1 mouse cellular context compared by ENCODE assay signal in the genomic region with DNA sequence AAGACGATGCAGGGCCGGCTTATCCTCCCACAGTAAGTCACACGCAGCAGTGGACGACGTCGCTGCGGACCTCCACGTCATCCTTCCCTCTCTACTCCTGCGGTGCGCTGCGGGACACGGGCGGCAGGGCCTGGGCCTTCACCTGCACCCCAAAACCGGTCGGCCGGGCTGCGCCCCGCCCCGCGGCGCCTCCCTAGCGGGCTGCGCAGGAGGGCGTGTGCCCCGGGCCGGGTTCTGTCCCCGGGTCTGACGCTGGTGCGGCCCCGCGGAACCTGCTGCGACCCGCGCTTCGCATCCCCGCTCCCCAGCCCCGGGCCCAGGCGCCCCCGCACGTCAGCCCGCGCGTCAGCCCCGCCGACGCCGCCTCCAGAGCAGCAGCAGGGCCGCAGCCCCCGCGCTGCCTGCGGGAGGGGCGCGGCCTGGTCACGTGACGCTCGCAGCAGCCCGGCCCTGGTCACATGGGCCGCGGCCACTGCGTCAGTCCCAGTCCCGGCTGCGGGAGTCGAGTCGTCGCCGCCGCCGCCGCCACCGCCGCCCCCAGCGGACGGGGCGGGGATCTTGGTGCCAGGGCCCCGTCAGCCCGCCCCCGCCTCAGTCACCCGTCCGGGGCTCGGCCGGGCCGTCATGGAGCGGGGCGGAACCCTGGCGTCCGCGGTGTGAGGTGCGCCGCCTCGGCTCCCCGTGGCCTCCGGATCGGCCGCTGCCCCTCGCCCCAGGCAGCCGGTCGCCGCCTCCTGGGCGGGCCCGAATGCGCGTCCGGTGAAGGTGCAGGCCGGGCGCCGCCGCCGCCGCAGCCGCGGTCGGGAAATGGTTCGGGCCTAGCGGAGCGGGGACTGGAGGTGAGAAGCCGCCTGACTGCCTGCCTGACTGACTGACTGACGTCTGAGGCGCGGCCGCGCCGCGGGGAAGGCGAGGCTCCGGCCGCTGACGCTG.
A peak's percentile ranks its signal among the peaks of the same experiment; 100 is the strongest.
TF ChIP-seq lines count a peak whose summit lies in the region.

A gene (plus strand): TSS at position 543 of the 933 bp plus-strand sequence.

TF ChIP-seq in MEL, 35 proteins besides CTCF, POLR2A, EP300 and RAD21 (continued from another document):
- TF ChIP-seq MAFK (IDR thresholded peaks at IDR 0.05; ENCODE audit: borderline replicate concordance, low read depth, low read length) = no peak
- TF ChIP-seq ZC3H11A (IDR thresholded peaks at IDR 0.05; ENCODE audit: low read depth, low read length) = no peak
- TF ChIP-seq HCFC1 (IDR thresholded peaks at IDR 0.05; ENCODE audit: low read depth, low read length) = peak; percentile 69; the same call in 1 of the 2 replicates
- no peak; the same call in 1 of the 2 replicates for TF ChIP-seq CHD1 (IDR thresholded peaks at IDR 0.05; ENCODE audit: low read depth, low read length)
- no peak for TF ChIP-seq GABPA (IDR thresholded peaks at IDR 0.05; ENCODE audit: low read depth, low read length)
- TF ChIP-seq TCF12 (IDR thresholded peaks at IDR 0.05; ENCODE audit: low read depth, low read length) = peak; percentile 47; the same call in 1 of the 2 replicates
- TF ChIP-seq SMC3 (IDR thresholded peaks at IDR 0.05; ENCODE audit: low read depth, low read length) = no peak
- TF ChIP-seq MXI1 (IDR thresholded peaks at IDR 0.05; ENCODE audit: low read depth, low read length) = peak; percentile 94
- peak; percentile 67 for TF ChIP-seq ZMIZ1 (IDR thresholded peaks at IDR 0.05; ENCODE audit: low read depth, low read length)
- no peak for TF ChIP-seq E2F4 (IDR thresholded peaks at IDR 0.05; ENCODE audit: borderline replicate concordance, low read depth, low read length)
